Mouse (Mus musculus): Measurements from ENCODE around the gene B430305J03Rik.

Gene B430305J03Rik

GRCm38 (mm10) chr3:61365779-61366373, at the start of gene B430305J03Rik:
TSS of gene B430305J03Rik (minus strand) at chr3:61365951.
- in situ Hi-C loops (cut with MboI, MseI): loop anchor here (5.0 to 25.0 kb wide), 2 partner anchors 954 to 1239 kb away; no protein-coding TSS in a partner anchor

- in situ Hi-C loops (cut with MboI, MseI): no loop called here
Observed at GRCm38 (mm10) chr3:61409683-61410082, 43.9 kb upstream of the B430305J03Rik start.

- in situ Hi-C loops (cut with MboI, MseI): no loop called here
Observed at GRCm38 (mm10) chr3:61406921-61407320, 41.2 kb upstream of the B430305J03Rik start.

GRCm38 (mm10) chr3:61400823-61401387, 35.2 kb upstream of the B430305J03Rik start:
- in situ Hi-C loops (cut with MboI, MseI): no loop called here

- in situ Hi-C loops (cut with MboI, MseI): no loop called here
Observed at GRCm38 (mm10) chr3:61396728-61397127, 31.0 kb upstream of the B430305J03Rik start.

GRCm38 (mm10) chr3:61395382-61395781, 29.6 kb upstream of the B430305J03Rik start:
- in situ Hi-C loops (cut with MboI, MseI): no loop called here

- in situ Hi-C loops (cut with MboI, MseI): no loop called here
Observed at GRCm38 (mm10) chr3:61393520-61393919, 27.8 kb upstream of the B430305J03Rik start.

GRCm38 (mm10) chr3:61392881-61393280, 27.1 kb upstream of the B430305J03Rik start:
- in situ Hi-C loops (cut with MboI, MseI): no loop called here

GRCm38 (mm10) chr3:61391564-61391963, 25.8 kb upstream of the B430305J03Rik start:
- in situ Hi-C loops (cut with MboI, MseI): no loop called here

GRCm38 (mm10) chr3:61386368-61386767, 20.6 kb upstream of the B430305J03Rik start:
- in situ Hi-C loops (cut with MboI, MseI): no loop called here

- in situ Hi-C loops (cut with MboI, MseI): no loop called here
Observed at GRCm38 (mm10) chr3:61376001-61376400, 10.2 kb upstream of the B430305J03Rik start.

- in situ Hi-C loops (cut with MboI, MseI): loop anchor here (5.0 to 25.0 kb wide), 2 partner anchors 956 to 1241 kb away; no protein-coding TSS in a partner anchor
Observed at GRCm38 (mm10) chr3:61368446-61368845, 2.7 kb upstream of the B430305J03Rik start.

GRCm38 (mm10) chr3:61364978-61365778, 573 bp downstream of the B430305J03Rik start:
- in situ Hi-C loops (cut with MboI, MseI): loop anchor here (5.0 to 25.0 kb wide), 2 partner anchors 953 to 1238 kb away; no protein-coding TSS in a partner anchor

GRCm38 (mm10) chr3:61364661-61364977, 1.1 kb downstream of the B430305J03Rik start:
- in situ Hi-C loops (cut with MboI, MseI): loop anchor here in 1 of 2 experiments (25.0 kb wide), 1 partner anchor 952 kb away; no protein-coding TSS in a partner anchor

GRCm38 (mm10) chr3:61363989-61364660, 1.6 kb downstream of the B430305J03Rik start:
- in situ Hi-C loops (cut with MboI, MseI): loop anchor here in 1 of 2 experiments (25.0 kb wide), 1 partner anchor 952 kb away; no protein-coding TSS in a partner anchor

- in situ Hi-C loops (cut with MboI, MseI): loop anchor here in 1 of 2 experiments (25.0 kb wide), 1 partner anchor 951 kb away; no protein-coding TSS in a partner anchor
Observed at GRCm38 (mm10) chr3:61363161-61363988, 2.4 kb downstream of the B430305J03Rik start.

GRCm38 (mm10) chr3:61362821-61363160, 3.0 kb downstream of the B430305J03Rik start:
- in situ Hi-C loops (cut with MboI, MseI): loop anchor here in 1 of 2 experiments (25.0 kb wide), 1 partner anchor 950 kb away; no protein-coding TSS in a partner anchor

- in situ Hi-C loops (cut with MboI, MseI): loop anchor here in 1 of 2 experiments (25.0 kb wide), 1 partner anchor 949 kb away; no protein-coding TSS in a partner anchor
Observed at GRCm38 (mm10) chr3:61361338-61361737, 4.4 kb downstream of the B430305J03Rik start, which contains the start of gene Rap2b. TSS of gene Rap2b (plus strand) at chr3:61361638.

GRCm38 (mm10) chr3:61358756-61359293, 6.9 kb downstream of the B430305J03Rik start:
- in situ Hi-C loops (cut with MboI, MseI): loop anchor here in 1 of 2 experiments (25.0 kb wide), 1 partner anchor 947 kb away; no protein-coding TSS in a partner anchor

GRCm38 (mm10) chr3:61358107-61358506, 7.6 kb downstream of the B430305J03Rik start:
- in situ Hi-C loops (cut with MboI, MseI): loop anchor here in 1 of 2 experiments (25.0 kb wide), 1 partner anchor 946 kb away; no protein-coding TSS in a partner anchor
